Mouse (Mus musculus): Measurements from ENCODE around the gene Gbx2.

Gene Gbx2

DNA sequence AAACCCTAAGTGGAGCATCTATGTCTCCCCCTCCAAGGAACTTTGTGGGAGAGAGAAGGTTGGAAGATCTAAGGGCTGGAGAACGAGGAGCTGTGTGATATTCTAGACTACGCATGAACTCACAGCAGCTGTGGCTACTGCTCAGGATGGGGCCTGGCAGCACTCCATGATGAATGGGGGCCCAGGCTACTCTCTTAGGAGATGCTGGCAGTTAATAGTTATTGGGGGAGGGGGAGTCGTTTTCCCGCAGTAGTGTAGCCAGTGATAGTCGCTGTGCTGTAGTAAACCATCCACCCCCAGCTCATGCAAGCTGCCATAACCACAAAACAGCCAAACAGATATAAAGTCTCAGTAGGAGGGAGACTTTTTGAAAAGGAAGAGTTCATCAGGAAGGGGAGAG lies 18.6 kb downstream of the Gbx2 start:
- DNase-seq (ENCODE audit: low spot score in 2 of 2): no peak

DNA sequence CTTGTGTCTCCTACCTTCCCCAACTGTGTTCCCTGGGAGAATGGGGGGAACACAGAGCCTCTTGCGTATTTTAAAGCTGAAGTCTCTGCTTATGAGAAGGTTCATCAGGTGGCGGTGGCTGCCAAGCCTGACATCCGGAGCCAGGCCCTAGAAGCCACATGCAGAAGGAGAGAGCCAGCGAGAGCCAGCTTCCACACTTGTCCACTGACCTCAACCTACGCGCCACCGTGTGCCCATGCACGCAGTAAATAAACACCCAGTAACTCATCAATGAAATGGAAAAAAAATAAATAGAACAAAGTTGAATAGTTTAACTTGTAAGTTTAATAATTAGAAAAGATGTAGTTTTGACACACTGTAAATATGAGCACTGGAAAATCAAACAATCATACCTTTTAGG lies 21.2 kb downstream of the Gbx2 start:
- DNase-seq (ENCODE audit: low spot score in 2 of 2): no peak

DNA sequence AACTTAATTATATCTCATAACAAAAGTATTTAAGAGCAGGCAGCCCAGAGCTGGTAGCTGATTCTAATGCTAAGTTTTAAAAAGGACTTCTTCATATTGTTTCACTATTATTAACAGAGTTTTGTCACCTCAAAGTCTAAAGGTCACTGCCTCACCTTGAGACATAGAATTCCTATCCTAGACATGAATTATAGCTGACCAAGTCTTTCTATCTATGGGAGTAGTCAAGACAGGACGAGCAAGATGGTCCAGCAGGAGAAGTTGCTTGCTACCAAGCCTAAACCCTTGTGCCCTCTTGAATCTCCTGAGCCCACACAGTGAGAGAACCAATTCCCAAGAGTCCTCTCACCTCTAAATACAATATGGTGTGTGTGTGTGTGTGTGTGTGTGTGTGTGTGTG lies 28.3 kb downstream of the Gbx2 start:
- DNase-seq (ENCODE audit: low spot score in 2 of 2): no peak

- DNase-seq (ENCODE audit: low spot score in 2 of 2): no peak
These were observed 28.7 kb downstream of the Gbx2 start for GRCm38 (mm10) chr1:89902236-89902635.

GRCm38 (mm10) chr1:89901381-89901780 lies 29.6 kb downstream of the Gbx2 start:
- no peak for DNase-seq (ENCODE audit: low spot score in 2 of 2)

DNA sequence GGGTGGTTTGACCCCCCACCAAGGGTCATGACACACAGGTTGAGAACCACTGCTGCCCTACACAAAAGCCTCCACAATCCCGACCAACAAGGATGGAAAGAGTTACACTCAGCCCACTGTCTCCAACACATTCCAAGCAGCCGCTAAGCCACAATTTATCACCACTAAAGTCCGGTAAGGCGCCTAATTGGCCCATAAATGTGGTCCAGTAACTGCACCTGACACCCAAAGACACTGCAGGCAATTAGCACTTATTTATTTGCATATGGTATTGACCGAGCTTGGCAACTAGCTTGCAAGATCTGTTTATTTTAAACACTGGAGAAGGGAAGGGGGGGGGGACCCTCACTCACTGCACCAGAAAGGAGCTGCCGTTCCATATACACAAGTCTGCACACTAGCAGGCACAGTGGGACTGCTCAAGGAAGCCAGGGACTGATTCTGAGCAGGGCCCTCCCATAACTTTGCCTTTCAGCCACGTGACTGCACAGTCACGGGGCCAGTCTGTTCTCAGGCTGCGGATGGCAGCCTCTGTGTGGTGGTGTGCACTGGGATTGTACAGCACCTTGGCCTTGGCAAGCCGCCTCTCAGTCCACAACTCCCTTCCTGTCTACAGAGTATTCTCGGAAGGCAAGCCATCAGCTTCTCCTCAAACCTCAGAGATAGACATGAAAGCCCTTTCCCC lies 31.1 kb downstream of the Gbx2 start:
- no peak for DNase-seq (ENCODE audit: low spot score in 2 of 2)

- DNase-seq (ENCODE audit: low spot score in 2 of 2): no peak
These were observed 31.9 kb downstream of the Gbx2 start for GRCm38 (mm10) chr1:89899036-89899435.

GRCm38 (mm10) chr1:89895801-89896200 lies 35.2 kb downstream of the Gbx2 start:
- no peak for DNase-seq (ENCODE audit: low spot score in 2 of 2)

GRCm38 (mm10) chr1:89892281-89892680 lies 38.7 kb downstream of the Gbx2 start:
- DNase-seq (ENCODE audit: low spot score in 2 of 2): no peak

GRCm38 (mm10) chr1:89891400-89891799 lies 39.6 kb downstream of the Gbx2 start:
- DNase-seq (ENCODE audit: low spot score in 2 of 2): no peak

GRCm38 (mm10) chr1:89885696-89886095 lies 45.3 kb downstream of the Gbx2 start:
- no peak for DNase-seq (ENCODE audit: low spot score in 2 of 2)

- DNase-seq (ENCODE audit: low spot score in 2 of 2): no peak
These were observed 46.6 kb downstream of the Gbx2 start for GRCm38 (mm10) chr1:89884335-89884734.

GRCm38 (mm10) chr1:89880834-89881233 lies 50.1 kb downstream of the Gbx2 start:
- DNase-seq (ENCODE audit: low spot score in 2 of 2): no peak

DNA sequence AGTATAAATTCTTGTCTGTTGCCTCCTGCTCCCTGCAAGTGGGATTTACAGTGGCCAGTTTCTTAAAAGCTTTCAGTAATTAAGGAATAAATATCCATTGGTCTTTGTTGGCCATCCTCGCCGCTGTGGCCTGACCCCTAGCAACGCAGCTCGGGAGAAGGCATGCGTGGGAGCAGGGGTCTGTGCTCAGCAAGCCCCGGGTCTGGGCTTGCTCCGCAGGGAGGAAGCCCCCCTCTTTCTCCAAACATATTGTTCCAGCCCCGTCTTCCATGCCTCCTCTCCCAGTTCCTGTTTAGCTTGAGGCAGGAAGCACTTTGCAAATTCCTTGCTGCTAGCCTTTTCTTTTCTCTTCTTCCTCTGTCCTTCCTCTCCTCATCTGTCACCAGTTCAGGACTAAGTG lies 50.8 kb downstream of the Gbx2 start:
- DNase-seq (ENCODE audit: low spot score in 2 of 2): no peak

- no peak for DNase-seq (ENCODE audit: low spot score in 2 of 2)
These were observed 52.5 kb downstream of the Gbx2 start for GRCm38 (mm10) chr1:89878496-89878895.
